Mouse (Mus musculus): ENCODE data around the gene Npsr1.

Npsr1 gene

DNA sequence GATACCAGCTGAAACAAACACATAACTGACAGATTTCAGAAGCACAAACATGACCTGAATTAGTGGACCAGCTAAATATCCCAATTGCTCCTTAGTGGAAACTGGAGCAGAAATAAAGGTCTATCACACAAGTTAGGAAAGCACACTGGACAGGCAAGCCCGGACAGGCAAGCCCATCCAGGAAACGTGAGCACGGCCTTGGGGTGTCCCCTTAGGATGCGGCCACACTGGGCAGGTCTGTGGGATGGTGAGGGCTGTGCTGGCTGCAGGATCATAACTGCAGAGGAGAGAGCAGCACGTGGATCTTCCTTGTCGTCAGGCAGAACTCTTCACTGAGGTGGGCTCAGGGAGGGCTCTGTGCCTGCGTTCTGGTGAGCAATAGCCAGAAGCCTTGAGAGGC is at the start of gene Npsr1:
Npsr1 (plus strand) TSS at position 301 of the 400 bp plus-strand sequence.
- DNase-seq, result no peak

DNA sequence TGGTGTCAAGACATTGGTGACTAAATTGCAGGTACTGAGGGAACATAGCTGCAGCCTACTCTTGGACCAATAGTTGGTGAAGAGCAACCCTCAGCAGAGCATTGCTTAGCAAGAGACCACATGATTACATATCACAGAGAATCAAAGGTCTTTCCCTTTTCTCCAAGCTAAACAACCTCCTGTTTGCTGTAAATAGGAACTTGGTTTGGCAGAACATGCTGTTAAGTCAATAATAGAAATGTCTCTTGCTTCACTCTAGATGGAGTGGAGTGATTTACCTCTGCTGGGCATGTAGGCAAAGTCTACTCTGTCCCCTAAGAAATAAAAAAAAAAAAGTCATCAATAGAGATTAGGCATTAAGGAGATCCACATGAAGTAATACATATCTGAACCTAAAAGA is 46.3 kb upstream of the Npsr1 start:
- no peak for DNase-seq

DNA sequence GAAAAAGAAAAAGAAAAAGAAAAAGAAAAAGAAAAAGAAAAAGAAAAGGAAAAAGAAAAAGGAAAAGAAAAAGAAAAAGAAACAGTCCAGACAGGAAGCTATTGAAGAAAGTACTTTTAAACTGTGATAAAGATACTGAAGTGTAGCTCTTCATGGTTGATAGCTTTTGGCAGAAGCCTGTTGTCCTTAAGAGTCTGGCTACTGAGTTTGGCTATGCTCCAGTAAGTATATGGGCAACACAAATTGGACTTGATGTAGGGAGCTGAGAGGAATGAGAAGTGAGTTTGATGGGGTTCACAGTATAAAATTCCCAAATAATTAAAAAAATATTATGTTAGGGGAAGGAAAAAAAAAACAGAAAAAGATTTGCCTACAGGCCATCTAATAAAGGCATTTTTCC is 34.5 kb upstream of the Npsr1 start:
- no peak for DNase-seq

DNA sequence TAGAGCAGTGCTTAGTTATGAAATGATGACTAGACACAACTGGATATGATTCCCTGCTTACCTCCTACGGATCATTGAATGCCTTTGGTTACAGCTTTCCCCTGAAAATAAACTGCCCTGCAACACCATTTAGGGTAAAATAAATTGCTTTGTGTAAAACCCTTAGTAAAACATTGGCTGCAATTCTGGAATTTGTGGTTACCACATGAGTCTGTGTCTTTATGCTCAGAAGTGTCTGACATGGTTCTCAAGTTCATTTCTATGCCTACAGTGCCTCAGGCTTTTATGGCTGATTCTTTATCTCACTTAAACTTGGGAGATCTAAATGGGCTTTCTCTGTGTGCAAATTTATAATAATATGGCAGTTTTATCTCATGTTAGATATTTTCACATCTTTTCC is 26.1 kb upstream of the Npsr1 start:
- DNase-seq, result no peak

DNA sequence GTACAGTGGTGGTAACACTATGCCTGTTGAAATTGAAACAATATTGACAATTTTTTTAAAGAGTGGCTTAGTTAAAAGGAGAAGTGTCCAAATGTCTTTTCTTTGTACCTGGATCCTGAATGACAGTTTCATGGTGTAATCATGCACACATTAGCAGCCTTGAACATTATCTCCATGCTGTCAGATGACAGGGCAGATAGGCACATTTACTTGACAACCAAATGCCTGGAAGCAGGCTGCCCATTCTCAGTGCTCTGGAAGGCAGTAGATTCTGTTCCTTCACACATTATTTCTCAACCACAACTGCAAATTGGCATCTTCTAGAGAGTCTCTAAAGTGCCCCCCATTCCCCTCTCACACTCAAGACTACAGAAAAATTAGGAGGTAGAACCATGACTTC is 20.2 kb upstream of the Npsr1 start:
- DNase-seq, result no peak

DNA sequence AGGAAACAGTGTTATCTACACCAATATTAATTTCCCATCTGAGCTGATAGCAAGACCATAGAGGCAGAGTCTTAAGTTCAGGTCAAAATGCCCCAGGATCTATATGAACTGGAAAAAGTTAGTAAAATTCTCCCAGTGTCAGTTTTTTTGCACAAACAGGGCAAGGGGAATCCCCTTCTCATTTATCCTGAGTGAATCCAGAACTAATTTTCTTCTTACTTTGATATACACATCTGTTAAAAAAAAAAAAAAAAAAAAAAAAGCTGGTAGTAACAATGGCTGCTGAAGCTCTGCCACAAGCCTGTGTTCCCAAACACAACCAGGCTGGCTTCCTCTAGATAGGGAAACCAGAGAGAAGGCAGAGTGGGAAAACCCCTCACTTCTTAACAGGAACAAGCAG is 5.9 kb upstream of the Npsr1 start:
- DNase-seq, result no peak

DNA sequence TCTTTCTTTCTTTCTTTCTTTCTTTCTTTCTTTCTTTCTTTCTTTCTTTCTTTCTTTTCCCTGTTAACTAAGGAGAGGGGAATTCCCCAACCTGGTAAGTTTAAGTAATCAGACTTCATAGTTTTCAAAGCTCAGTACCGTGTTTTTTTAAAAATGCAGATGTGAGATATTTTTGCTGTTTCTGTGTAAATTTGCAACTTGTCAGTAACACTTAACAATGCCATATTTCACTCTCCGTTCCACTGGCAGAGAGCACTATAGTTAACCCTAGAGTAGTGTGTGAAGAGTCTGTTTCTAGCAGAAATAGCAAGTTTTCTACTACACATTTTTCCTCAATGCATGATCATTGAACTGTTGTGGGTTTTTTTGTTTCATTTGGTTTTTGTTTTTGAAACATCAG is 730 bp downstream of the Npsr1 start:
- DNase-seq, result no peak

DNA sequence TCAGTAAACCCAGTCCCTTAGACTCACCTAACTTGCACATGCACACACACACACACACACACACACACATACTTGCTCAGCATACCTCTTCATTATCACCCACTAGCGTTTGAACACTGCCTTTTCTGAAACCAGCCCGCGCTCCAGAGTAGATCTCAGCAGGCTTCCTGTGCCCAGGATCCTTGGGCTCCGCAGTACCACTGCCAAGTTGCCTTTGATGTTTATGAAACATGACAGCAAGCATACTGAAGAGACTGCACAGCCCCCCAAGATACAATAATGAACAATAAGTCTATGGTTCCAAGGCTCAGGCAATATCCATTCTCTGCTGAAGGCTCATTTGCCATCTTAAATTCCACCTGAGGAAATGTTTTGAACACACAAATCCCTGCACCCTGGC is 1.8 kb downstream of the Npsr1 start:
- no peak for DNase-seq

DNA sequence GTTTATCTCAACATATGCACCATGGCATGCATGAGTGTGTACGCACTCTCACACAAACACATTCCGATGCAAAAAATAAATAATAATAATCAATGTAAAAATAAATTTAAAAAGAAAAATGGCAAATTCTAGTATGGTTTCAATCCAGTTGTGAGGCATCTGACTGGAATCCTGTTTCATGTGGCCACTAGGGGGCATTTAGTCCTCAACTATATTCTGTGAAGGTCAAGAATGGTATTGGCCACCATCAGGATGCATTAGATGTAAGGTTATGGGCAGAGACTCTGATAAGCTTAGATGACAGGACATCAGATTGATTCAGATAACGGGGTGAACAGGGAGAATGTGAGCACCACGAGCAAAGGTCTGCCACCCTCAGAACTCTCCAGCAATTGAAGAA is 21.6 kb downstream of the Npsr1 start:
- peak; percentile 9 for DNase-seq

DNA sequence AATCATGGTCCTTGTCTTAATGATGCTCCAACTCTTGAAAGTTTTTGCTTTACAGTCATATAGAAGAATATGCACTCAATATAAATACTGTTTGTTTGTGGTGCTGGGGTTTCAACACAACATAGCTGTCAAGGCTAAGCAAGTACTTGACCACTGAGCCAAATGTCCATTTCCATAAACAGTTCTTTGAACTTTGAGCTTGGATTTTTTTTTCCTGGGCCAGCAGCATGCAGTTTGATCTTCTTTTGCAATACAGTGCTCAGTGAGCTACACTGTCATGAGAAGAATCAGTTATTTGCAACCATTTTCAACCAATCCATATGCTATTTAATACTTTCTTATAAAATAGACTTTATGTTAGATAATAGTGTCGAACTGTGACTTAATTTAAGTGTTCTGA is 35.3 kb downstream of the Npsr1 start:
- DNase-seq, result no peak

DNA sequence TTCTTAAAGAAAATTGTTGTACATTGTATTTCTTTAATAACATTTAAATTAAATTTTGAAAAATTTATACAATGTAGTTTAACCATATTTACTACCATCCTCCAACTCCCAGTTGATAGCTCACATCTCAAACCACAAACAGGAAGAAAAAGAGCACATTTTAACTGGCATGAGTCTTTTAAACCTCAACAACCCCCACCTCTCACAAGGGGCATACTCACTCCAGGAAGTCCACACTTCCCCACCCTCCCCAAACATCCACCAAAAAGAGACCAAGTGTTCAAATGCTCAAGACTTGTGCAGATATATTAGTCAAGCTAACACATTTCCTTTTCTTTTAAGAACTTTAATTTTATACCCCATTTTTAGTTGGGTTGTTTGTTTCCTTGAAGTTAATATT is 38.6 kb downstream of the Npsr1 start:
- no peak for DNase-seq

DNA sequence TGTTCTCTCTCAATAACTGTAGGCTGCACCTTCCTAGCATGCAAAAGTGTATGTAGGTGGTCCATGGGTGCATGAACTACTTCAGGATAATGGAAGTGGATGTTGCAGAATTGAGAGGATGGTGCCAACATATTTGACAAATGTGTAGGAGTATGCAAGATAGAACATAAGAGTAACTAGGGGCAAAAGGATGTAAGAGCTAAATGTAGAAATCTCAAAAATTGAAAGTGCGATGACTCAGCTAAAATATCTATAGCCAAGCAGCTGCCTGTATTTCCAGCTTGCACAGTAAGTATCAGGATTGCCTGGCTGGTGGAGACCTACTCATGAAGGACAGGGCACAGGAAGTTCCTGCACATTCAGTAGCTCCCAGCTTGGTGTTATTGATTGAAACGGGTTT is 46.5 kb downstream of the Npsr1 start:
- no peak for DNase-seq

DNA sequence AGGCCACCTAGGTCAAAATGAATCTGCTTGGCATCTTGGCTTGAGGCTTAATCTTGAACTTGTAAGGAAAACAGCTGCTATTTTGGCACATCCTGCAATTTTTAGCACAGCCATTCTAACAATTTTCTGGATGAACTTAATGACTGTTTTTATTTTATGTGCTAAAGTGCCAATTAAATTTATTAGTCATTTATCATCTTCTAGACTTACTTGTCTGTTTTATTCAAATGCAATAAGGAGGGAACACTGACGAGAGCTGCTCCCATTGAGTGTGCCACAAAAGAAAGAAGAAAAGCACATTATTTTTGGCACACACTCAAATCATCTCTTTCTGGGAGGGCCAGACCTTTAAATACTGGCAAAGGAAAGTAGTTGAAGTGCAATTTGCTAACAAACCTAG is 59.4 kb downstream of the Npsr1 start:
- no peak for DNase-seq

DNA sequence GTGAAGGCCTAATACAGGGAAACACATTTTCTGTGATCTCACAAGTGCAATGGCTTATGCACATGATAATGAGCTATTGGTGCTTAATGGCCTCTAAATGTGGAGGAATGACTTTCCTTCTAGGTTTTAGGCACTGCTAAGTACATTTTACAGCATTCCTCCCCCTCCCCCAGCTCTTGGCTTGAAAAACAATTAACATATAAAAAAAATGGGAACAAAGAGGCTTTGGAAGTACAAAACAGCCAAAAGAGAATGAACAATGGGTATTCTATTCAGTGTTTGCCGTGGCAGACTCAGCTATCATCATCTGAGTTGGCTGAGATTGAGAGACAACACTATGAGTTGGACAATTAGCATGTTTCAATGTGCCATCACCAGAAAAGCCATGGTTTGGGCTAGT is 62.6 kb downstream of the Npsr1 start:
- DNase-seq, result no peak

DNA sequence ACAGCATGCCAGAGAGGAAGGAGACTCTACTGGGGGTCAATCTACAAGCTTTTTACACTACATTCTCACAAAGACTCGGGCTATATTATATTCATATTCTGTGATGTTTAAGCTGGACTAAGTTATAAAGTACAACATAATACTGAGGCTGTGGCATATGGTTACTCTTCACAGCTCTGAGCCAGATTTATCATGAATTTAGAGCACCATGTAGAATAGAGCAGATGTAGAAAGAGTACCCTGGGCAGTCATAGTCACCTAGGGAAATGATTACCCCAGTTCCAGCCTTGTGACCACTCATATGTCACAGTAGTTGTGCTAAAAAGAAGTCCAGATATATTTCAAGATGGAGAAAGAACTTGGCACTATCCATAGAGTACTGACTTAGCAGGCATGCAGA is 70.7 kb downstream of the Npsr1 start:
- no peak for DNase-seq

DNA sequence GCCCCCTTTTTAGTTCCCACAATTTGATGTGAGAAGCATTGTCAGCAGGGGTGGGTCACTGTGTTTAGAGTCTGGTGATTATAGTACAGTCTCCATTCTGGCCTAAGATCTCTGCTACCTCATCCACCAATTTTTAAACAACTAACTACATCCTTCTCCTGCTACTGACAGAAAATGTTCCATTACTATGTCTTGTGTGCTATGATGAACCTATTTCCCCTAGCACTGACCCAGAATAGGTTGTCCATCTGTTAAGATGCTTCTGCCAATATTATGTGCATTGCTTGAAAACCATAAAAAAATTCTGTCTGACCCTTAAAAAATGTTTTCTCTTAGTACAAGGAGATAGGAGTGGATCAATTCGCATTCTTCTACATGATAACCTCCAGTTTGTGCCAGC is 72.9 kb downstream of the Npsr1 start:
- no peak for DNase-seq

DNA sequence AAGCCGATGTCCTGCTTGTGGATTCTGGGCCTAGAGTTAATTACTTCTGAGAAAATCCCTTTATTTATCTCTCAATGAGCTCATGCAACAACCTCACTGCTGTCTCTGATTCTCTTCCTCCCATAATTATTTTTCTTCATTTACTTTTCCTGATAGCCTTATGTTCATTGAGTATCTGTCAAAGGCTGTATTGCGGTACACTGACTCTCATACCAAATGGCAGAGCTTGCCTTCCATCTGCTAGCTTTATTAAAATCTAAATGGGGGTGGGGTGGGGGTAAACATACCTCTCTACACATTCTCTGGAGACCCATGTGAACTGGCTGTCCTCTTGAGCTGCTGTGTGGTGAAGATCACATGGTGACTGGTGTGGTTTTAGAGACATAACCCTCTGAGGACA is 80.9 kb downstream of the Npsr1 start:
- DNase-seq, result no peak

DNA sequence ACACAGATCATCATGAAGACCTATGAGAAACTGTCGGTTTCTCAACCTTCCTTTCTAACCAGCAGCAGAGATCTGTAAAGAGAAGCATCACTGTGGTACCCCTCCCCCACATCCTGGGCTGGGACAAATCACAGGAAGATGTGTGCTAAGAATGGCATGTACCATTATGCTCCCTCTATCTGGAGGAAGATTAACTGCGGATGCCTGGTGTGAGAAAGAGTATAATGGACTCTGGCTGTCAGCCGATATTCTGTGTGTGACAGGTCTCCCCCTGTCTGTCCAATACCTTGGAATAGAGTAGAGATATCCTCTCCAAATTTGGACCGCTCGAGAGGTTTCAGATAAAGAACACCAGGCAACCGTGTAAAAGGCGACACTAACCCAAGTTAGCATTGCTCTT is 83.1 kb downstream of the Npsr1 start:
- DNase-seq, result no peak

DNA sequence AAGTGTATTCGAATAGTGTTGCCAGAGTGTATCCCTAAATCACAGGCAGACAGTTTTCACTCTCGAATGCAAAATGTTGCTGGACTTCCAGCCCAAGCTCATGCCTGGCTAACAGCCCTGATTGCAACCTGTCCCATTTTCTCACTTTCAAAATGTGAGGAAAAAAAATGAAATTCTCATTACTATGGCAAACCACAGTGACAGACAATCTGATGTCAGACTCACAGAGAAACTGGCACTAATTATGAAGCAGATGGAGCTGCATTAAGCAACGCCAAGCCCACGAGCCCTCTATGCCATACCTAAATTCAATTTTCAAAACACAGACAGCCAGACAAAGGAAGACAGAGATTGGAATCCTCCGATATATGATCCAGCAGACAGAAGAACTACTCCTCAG is 88.5 kb downstream of the Npsr1 start:
- no peak for DNase-seq

DNA sequence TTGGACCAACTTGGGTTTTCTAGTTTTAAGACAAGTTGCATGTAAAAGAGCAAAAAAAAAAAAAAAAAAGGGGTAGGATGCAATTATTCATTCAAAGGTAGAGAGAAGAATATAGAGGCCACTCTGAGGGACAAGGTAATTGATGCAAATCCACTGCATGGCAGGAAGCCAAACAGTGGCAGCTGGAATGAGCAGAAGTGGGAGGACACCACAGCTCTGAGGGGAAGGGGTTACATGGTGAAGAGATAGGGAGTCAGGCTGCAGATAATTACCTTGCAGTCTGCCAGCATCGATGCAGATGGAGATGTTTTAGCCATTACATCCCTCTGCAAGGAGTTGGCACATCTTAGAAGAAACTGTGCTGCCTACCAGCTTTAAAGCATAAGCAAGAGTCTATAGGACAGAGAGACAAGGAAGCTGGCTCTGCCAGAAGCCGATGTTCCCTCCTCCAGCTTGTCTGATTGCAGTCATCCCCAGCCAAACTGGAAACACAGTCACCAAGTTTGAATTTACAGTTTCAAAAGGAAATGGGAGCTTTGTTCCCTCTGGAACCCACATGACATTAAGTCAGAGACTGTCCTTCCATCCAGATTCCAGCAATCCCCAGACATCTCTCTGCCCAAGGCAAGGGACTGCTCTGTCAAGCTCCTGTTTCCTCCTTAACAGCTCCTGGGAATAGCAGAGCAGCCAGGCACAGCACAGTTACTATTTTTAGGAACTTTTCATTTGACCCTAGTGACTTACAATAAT is 91.9 kb downstream of the Npsr1 start:
- DNase-seq, result peak; percentile 7

DNA sequence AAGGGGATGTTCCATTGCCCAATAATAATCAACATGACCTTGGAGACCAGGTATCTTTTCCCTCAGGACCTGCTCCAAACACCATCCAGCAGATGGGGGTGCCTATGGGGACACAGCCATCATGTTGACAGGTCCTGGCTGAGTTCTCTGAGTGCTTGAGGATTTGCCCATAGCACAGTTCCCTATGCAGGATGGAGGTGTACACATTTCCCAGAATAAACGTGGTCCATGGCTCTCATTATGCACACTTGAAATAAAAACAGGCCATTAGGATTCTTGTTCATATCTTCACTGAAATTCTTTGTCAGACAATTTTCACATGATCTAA is 92.4 kb downstream of the Npsr1 start:
- no peak for DNase-seq

DNA sequence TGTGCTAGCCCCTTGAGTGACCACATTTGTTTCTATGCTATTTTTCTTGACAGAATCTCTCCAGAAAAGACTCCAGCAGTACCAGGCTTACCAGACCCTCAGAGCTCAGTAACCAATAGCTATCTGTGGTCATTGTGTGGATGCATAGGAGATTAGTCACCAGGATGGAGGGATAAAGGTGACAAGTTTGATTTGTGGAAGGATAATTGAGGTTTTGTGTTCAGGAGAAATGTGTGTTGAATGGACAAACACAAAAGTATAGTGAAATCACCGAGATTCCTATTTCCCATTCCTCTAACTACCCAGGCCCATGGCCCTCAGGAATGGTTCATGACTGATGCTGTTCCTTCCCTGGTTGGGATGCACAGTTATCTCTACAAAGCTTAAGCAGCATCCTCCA is 100.5 kb downstream of the Npsr1 start:
- no peak for DNase-seq

DNA sequence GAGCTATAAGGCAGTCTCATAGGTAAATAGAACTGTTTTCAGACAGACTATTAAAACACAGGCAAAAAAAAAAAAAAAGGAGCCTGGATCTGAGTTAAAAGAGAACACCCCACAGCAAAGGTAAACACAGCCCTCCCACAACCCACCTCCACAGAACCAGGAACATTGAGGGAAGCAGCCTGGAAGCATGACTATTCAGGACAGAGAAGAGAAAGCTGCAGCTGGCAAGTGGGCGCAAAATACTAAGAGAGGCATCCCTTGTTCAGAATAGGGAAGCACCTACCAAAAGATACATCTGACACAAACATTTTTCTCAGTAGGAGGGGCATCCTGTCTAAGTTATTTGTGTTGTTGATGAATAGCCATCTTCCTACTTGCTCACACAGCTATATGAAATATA is 113.8 kb downstream of the Npsr1 start:
- peak; percentile 10 for DNase-seq

DNA sequence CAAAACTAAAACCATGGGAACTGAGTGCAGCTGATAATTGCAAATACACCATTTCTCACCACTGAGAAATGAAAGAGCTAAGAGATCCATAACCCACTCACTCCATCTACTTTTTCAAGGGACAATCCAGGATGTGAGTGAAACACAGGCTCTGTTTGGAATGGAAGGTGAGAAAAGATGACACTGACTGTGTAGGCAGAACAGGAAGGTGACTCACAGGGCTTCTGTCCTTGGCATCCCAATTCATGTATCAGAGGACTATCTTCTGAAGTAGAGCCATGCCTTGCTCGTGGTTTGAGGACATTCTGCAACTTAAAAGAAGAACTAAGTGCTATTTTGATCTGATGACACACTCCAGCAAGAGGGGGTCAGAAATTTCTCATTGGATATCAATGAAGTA is 119.9 kb downstream of the Npsr1 start:
- no peak for DNase-seq

DNA sequence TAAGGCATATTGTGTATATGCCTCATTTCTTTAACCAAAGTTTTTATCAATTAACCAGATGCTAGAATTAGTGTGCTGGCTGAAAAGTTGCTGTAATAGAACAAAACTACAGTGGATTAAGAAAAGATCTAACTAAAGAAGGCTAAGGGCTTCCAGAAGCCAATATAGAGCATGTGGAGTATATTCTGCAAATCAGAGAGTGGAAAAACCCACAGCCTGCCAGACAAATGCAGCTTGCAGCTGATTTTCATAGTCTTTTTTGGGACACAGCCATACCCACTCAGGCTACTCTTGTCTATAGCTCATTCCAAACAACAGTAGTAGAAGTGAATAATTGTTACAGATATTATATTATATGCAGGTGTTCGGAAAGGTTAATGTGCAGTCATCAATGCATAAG is 138.7 kb downstream of the Npsr1 start:
- no peak for DNase-seq

DNA sequence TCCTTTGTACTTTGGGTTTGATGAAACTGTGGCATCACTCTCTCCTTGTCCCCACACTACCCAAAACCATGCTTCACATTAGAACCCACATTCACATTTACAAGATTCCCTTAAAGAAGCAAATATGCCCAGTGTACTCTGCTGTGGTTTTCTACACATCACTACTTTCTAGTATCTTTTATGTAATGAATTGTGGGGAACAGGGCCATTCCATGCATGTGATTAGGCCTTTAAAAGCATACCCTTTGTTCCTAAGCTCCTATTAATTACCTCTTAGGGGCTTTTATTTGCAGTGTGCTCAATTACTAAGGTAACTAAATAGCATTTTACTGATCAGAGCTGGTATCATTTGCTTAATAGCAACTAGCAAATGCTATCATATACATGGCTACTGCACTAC is 149.8 kb downstream of the Npsr1 start:
- no peak for DNase-seq

All from right cerebral cortex, postnatal 14 days (tissue).